Mouse (Mus musculus) heart, adult 2 months (tissue): ENCODE measurements around the gene Vpreb3. TPM values are rescaled to one million over a fixed set of nuclear protein-coding genes. Genes with fewer than 3 reads are reported as not detected.
A peak's percentile ranks its signal among the peaks of the same experiment; 100 is the strongest.

ENCODE experiments used
- DNase-seq, 2 experiments: peaks; one replicate each; pipeline ENCODE4 v3.0.0; 2021
- H3K27ac ChIP-seq: fragments of 200-600 bp; 2 replicates; pipeline ENCODE4 v1.8.1; 2022
- H3K27me3 ChIP-seq: fragments of 200-500 bp; 2 replicates; pipeline ENCODE4 v1.6.1; 2012; ENCODE audit warnings: mild to moderate bottlenecking, low read length, inconsistent platforms, mixed read lengths; ENCODE audit not compliant: control insufficient read depth, insufficient read depth
- H3K36me3 ChIP-seq: fragments of 200-500 bp; 2 replicates; pipeline ENCODE4 v1.6.1; 2012; ENCODE audit warnings: low read length, inconsistent platforms; ENCODE audit not compliant: control insufficient read depth, insufficient read depth
- H3K4me1 ChIP-seq: fragments of 200-500 bp; 2 replicates; pipeline ENCODE4 v1.6.1; 2011; ENCODE audit warnings: low read length; ENCODE audit not compliant: control insufficient read depth, insufficient read depth
- H3K4me3 ChIP-seq: fragments of 200-600 bp; 2 replicates; pipeline ENCODE4 v1.8.1; 2022
- H3K79me2 ChIP-seq: fragments of 200-500 bp; replicated peaks from 2 replicates; pipeline ENCODE4 v1.6.1; 2012; ENCODE audit warnings: mild to moderate bottlenecking, inconsistent platforms, low read length, moderate library complexity, mixed read lengths; ENCODE audit not compliant: control insufficient read depth, insufficient read depth
- H3K9ac ChIP-seq: fragments of 200-500 bp; 2 replicates; pipeline ENCODE4 v1.6.1; 2012; ENCODE audit warnings: low read depth, mild to moderate bottlenecking, control low read depth, inconsistent platforms, low read length, mixed read lengths
- CTCF ChIP-seq: fragments of 200-600 bp; IDR thresholded peaks from 2 replicates; pipeline ENCODE4 v1.8.1; 2022; ENCODE audit warnings: antibody characterized with exemption, mild to moderate bottlenecking, moderate library complexity
- EP300 ChIP-seq: fragments of 200-500 bp; IDR thresholded peaks from 2 replicates; pipeline ENCODE4 v1.6.1; 2011; ENCODE audit warnings: low read depth, low read length, control low read depth; ENCODE audit not compliant: insufficient read depth
- POLR2A ChIP-seq: fragments of 200-500 bp; IDR thresholded peaks from 2 replicates; pipeline ENCODE4 v1.6.1; 2011; ENCODE audit warnings: mild to moderate bottlenecking, low read depth, low read length, control low read depth; ENCODE audit not compliant: insufficient read depth
- WGBS: fragments of 180-500 bp; shearing (Covaris S2); methylation state at CpG from one replicate; pipeline ENCODE4 v1.1.7; 2018; 5-methylcytosine and 5-hydroxymethylcytosine counted together
- intact Hi-C: fragments of 180-260 bp; cut with DNase I; formaldehyde crosslinking; loops from one replicate; pipeline ENCODE4 v1.15.1; 2025
- polyA plus RNA-seq: library from polyadenylated mRNA; depleted of rRNA; stranded (reverse); fragments of >200 nt; gene quantifications from 2 replicates; pipeline ENCODE4 v1.2.3, GENCODE M21; 2012
- total RNA-seq, 2 experiments: library from RNA; stranded (reverse); gene quantifications; 2 replicates each; pipeline ENCODE4 v1.2.3; 2021

Vpreb3 gene
- total and polyA plus RNA-seq, 3 experiments, result 5.9 TPM; not detected in 2

DNA sequence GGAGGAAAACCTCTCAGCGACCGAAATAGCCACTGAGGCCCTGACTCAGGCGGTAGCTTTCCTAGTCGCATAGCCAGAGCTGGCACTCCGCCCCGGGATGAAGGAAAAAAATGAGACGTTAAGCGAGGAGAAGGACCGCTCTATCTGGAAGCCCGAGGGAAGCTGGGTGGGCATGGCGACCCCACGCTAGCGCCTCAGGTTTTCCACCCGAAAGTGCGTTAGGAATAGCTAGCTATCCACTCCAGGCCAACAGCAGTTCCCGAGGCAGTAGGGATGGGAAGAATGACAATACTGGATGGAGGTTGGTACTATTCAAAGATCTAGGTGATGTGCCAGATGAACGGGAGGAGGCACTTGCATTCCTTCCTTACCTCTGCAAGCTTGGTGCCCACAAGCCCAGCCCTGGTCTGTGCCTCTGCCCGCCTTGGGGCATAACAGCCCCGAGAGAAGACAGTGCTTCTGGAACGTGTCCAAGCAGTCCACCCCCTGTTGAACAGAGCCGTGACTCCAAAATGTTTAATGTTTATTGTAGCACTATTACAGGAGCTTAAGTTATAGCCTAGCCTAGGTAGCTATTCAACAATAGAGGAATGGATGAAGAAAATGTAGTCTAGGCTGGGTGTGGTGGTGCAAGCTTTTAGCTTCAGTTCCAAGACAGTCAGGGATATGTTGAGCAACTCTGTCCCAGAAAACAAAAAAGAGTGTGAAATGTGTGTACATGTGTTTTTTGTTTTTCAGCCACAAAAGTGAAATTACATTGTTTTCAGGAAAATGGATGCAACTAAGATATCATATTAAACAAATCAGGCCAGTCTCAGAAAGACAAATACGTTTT, 20.9 kb upstream of the Vpreb3 start:
- H3K36me3 ChIP-seq, result no peaks in the 10 kb centered on the region
- H3K4me3 ChIP-seq, result peak overlapping the region; percentile 97
- peaks cover 2% of the 10 kb centered on the region for H3K79me2 ChIP-seq
- peak overlapping the region; percentile 90 for H3K9ac ChIP-seq
- H3K27me3 ChIP-seq, result no peaks in the 10 kb centered on the region
- WGBS, result 5% methylated on average over 22 of the region's 22 CpGs
- H3K4me1 ChIP-seq, result peaks cover 5% of the 10 kb centered on the region
- H3K27ac ChIP-seq, result peak overlapping the region; percentile 91
- intact Hi-C loops, result loop anchor here (2.0 kb wide), 2 partner anchors 21 to 29 kb away; no protein-coding TSS in a partner anchor
- DNase-seq, result no peak
- TF ChIP-seq EP300 (no peak), POLR2A (peak; percentile 46; the same call in 1 of the 2 replicates)

DNA sequence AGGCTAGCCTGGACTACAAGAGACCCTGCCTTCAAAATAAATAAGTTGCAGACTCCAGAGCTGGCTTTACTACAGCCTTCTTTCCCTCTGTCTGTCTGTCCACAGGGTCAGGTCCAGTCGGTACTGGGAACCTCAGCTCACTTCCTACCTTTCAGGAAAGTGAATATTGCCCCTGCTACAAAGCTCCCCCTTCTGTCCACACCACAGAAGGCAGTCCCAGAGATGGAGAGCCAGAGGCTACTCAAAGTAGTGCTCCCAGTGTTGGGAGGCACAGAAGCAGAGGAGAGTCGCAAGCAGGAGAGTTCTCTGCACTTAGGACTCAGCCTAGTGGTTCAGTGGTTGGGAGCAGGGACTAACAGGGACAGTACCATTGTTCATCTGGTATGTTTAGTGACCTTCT, 18.5 kb upstream of the Vpreb3 start:
- Histone ChIP-seq H3K27me3 (no peaks in the 10 kb centered on the region), H3K9ac (no peak overlapping the region), H3K27ac (no peak overlapping the region), H3K36me3 (no peaks in the 10 kb centered on the region), H3K4me3 (no peak overlapping the region), H3K4me1 (peaks cover 5% of the 10 kb centered on the region), H3K79me2 (no peaks in the 10 kb centered on the region; the same call in 1 of the 2 replicates)
- WGBS, result 49% methylated on average over 2 of the region's 2 CpGs
- TF ChIP-seq EP300, result no peak
- peak; percentile 46 for TF ChIP-seq CTCF
- no peak for DNase-seq
- intact Hi-C loops, result no loop called here

DNA sequence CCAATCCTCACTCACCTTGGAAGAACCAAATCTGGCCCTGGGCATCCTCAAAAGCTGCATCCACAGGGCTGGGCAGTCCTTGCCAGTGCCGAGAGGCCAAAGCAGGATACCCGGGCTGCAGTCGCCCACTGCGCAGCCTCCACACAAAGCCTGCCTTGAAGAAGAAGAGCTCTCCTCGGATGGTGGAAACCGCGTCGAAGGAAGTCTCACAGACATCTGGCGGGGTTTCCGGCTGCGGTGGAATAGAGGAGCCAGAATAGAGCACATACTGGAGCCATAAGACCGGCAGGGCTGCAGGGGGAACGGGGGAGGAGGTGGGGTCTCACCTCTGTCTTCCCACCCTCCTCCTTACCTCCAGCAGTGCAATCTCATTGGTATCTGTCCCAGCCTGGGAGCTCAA, 16.5 kb upstream of the Vpreb3 start:
- H3K36me3 ChIP-seq, result no peaks in the 10 kb centered on the region
- H3K4me1 ChIP-seq, result peaks cover 7% of the 10 kb centered on the region
- no peak overlapping the region for H3K9ac ChIP-seq
- 74% methylated on average over 13 of the region's 13 CpGs for WGBS
- H3K27ac ChIP-seq, result no peak overlapping the region
- no peaks in the 10 kb centered on the region for H3K79me2 ChIP-seq
- intact Hi-C loops, result no loop called here
- TF ChIP-seq EP300 (no peak), CTCF (no peak), POLR2A (no peak)
- no peak overlapping the region for H3K4me3 ChIP-seq
- no peaks in the 10 kb centered on the region for H3K27me3 ChIP-seq
- no peak for DNase-seq

DNA sequence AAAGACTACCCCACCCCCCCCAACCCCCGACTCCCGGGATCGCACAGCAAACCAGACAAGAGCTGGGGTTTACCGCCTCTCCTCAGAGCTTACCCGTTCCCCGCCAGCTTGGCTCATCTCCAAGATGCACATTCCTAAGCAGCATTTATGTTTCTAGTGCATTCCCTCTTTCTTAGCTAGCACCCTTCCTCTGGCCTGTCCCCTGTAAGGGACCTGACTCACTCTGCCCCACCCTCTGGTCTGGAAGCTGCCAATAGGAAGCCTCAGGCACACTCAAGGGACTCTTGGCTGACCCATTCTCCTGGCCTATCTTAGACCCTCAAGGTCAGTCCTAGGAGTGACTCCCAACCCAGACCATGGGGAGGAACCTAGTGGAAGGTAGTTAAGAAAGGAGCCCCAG, 12.6 kb upstream of the Vpreb3 start:
- H3K4me1 ChIP-seq, result peaks cover 10% of the 10 kb centered on the region
- H3K27ac ChIP-seq, result no peak overlapping the region
- no peak for TF ChIP-seq POLR2A
- WGBS, result 35% methylated on average over 6 of the region's 6 CpGs
- DNase-seq, result peak in 1 of 2 experiments; percentile 23
- no peaks in the 10 kb centered on the region for H3K27me3 ChIP-seq
- intact Hi-C loops, result no loop called here
- H3K4me3 ChIP-seq, result no peak overlapping the region
- no peaks in the 10 kb centered on the region for H3K36me3 ChIP-seq
- no peaks in the 10 kb centered on the region for H3K79me2 ChIP-seq
- H3K9ac ChIP-seq, result no peak overlapping the region

DNA sequence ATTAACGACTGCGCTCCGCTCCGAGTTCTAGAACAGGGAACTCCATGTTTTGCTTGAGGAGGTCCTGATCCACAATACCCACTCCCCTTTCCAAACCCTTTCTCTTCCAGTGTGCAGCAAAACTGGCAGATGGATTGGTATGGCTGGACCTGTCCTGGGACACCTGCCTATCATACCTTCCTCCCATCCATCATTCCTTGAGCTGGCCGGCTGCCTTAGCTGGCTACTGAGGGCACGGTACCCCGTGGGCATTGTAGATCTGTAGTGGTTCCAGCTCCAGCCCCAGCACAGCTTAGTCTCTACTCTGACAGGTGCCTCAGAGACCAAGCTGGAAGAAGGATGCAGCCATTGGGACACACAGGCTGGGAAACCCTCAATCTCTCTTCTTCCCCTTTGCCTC, 11.5 kb upstream of the Vpreb3 start:
- no peak overlapping the region for H3K4me3 ChIP-seq
- H3K27ac ChIP-seq, result no peak overlapping the region
- 47% methylated on average over 7 of the region's 7 CpGs for WGBS
- H3K27me3 ChIP-seq, result no peaks in the 10 kb centered on the region
- H3K4me1 ChIP-seq, result peaks cover 12% of the 10 kb centered on the region
- no peaks in the 10 kb centered on the region for H3K36me3 ChIP-seq
- no peaks in the 10 kb centered on the region for H3K79me2 ChIP-seq
- intact Hi-C loops, result no loop called here
- no peak overlapping the region for H3K9ac ChIP-seq
- TF ChIP-seq POLR2A (no peak), EP300 (no peak), CTCF (no peak)
- no peak for DNase-seq

DNA sequence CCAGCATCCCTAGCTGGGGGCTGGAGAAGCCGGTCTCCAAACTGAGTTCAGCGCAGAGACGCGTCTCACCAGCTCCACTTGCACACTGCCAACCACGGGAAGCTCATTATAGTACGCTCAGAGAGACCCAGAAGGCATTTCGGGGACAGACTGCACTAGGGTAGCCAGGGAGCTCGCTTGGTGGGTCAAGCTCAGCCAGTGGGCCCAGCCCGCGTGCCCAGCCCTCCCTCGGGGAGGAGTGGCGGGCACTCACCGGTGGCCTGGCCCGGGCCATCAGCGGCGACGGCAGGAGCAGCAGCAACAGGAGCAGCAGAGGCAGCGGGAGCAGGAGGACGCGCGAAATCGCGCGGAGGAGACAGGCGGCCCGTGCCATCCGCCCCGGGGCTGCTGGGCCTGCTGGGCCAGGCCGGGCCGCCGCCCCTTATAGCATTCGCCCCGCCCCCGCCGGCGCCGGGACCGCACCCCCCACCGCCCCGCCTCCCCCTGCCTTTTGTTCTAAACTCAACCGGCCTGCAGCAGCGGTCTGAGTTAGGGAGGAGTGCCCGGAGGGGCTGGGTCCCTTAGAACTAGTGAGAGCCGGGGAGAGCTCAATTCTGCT, 10.7 kb upstream of the Vpreb3 start:
- Histone ChIP-seq H3K4me1 (peaks cover 12% of the 10 kb centered on the region), H3K36me3 (no peaks in the 10 kb centered on the region), H3K27ac (peak overlapping the region; percentile 78), H3K4me3 (peak overlapping the region; percentile 82), H3K27me3 (no peaks in the 10 kb centered on the region), H3K79me2 (no peaks in the 10 kb centered on the region), H3K9ac (peak overlapping the region; percentile 95)
- TF ChIP-seq CTCF (no peak), POLR2A (peak; percentile 32; the same call in 1 of the 2 replicates)
- peak; percentile 80 to 81 for DNase-seq
- intact Hi-C loops, result no loop called here
- 1% methylated on average over 36 of the region's 44 CpGs for whole genome bisulfite sequencing
